Mouse (Mus musculus) c-Kit-positive CD71-positive TER-119-positive erythroid progenitor cells, embryonic 14.5 days (primary cell): ENCODE data around the gene Nlrc3.

Source experiments
- DNase-seq: peaks from one replicate; pipeline ENCODE4 v3.0.0-alpha.2; 2013; ENCODE audit warnings: low spot score

Nlrc3 gene

GRCm38 (mm10) chr16:3928582-3928981, 47.9 kb downstream of the Nlrc3 start:
- DNase-seq: no peak

DNA sequence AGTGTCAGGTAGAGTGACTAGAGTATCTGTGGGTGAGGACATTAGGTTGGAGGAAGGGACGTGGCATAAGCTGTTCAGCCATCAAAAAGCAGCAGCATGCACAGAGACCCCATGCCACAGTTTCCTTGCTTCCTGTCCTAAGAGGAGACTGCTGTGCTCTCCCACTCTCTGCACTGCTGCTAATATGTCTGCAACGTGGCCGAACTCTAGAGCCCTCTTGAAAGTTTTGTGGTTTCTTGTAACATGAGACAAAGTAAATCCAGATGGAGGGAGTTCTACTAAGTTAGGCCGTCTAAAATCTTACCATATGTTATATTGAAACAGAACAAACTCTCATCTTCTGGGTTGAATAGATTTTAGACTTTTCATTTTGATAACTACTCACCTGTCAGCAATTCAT, 52.5 kb downstream of the Nlrc3 start:
- DNase-seq: no peak

- DNase-seq: no peak
Measured at GRCm38 (mm10) chr16:3923515-3923914, 52.9 kb downstream of the Nlrc3 start.

GRCm38 (mm10) chr16:3920756-3921155, 55.7 kb downstream of the Nlrc3 start:
- DNase-seq: no peak

DNA sequence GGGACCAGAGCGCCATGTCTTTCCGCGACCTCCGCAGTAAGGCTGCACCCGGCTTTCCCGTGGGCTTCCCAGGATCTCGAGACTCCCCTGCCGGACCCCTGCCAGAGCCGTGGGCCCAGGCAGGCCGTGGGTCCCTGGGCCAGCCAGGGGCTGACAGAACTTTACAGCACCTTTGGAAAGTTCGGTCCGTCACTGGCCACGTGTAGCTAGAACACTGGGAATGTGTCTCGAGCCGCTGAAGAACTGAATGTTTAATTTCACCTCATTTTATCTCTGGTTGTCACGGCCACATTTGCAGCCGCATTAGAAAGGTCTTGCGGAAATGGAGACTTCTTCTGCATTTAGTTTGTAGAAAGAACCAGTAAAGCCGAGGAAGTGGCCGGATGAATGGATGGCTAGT, 67.3 kb downstream of the Nlrc3 start:
- peak; percentile 37 for DNase-seq

- peak; percentile 92 for DNase-seq
Measured at GRCm38 (mm10) chr16:3908537-3909111, 67.8 kb downstream of the Nlrc3 start, which contains the start of the genes 1700037C18Rik and Cluap1. Gene 1700037C18Rik (minus strand): TSS chr16:3908689. Gene Cluap1 (plus strand): TSS chr16:3908801.

DNA sequence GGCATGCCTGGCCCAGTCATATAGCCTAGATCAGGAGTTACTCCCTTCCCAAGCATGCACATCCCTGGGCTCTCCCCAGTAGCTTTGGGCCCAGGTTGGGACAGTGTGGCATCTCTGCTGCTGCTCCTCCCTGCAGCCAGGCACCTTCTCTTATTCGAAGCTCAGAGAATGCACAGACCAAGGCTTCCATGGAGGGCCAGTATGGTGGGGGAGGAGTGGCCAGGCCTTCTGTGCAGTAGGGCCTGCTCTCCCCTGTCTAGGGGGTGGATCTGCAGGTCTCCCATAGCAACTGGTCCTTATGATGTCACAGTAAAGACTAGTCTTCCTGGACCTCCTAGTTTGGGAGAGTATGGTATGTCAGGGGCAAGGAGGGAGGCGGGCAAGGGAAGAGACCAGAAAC, 69.0 kb downstream of the Nlrc3 start:
- DNase-seq: no peak

DNA sequence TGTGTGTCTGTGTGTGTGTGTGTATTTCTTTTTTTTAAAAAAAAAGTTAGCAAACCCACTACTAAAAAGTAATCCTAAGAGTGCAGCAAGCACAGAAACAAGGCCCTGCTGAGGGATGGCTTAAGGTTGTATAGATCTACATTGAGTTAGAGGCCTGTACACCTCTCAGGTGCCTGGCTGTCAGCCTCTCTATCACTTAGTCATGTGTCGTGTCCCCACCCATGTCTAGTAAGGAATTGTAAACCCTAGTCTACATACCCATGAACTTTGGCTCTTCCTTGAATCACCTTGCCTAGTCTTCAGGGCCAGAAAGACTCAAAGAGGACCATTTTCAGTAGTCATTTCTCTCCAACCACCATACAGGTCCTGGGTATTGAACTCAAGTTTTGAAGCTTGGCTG, 79.9 kb downstream of the Nlrc3 start:
- DNase-seq: no peak

DNA sequence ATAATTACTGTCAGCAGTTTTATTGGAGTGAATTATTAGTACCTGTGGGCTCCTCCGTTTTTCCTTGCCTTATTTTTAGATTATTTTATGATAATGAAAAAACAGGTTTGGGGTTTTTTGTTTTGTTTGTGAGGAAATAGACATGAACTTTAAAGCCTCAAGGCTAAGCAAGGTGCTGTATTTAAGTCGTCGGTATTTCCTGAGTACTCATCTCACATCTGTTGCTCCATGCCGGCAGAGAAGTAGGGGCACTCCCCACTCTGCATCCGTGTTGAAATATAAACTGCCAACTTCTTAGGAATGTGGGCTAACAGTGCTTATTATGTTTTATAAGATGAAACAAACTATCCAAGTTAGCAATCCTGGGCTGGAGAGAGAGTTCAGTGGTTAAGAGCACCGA, 80.4 kb downstream of the Nlrc3 start:
- no peak for DNase-seq

DNA sequence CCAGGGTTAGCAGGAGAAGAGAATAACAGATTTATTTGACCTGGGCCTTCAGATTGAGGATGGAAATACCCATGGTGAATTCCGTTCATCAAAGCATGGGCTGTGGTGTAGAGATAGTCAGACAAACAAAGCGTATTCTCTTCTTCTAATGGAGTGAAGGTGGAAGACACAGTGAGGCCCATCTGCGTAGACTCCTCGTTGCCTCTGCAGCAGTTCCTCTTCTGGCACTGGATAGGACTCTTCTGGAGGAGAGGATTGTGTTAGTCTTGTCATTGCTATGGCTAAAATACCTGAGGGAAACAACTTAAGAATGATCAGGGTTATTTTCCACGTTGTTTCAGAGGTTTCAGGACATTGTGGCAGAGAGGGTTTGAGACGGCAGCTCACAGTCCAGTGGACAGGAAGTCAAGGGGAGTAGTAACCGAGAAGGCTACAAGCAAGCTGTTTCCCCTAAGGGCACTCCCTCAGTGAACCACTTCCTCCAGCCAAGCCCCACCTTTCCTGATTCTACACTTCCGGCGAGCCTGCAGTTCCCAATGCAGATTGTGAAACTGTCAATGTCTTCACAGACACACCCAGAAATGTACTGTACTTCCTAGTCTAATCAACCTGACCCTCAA, 81.1 kb downstream of the Nlrc3 start:
- DNase-seq: peak; percentile 21
